Mouse (Mus musculus): ENCODE measurements at regions not wholly inside any gene's neighbourhood (a gene's known extent, or its start where the extent isn't known, plus 50 kb on each side); places are given as distances from the start of the nearest gene placed in this dataset.
"Not testable (repeated sequence)": the region's sequence is repeated elsewhere in the genome, so short reads cannot be mapped to it uniquely, and the experiment has no call there.

DNA sequence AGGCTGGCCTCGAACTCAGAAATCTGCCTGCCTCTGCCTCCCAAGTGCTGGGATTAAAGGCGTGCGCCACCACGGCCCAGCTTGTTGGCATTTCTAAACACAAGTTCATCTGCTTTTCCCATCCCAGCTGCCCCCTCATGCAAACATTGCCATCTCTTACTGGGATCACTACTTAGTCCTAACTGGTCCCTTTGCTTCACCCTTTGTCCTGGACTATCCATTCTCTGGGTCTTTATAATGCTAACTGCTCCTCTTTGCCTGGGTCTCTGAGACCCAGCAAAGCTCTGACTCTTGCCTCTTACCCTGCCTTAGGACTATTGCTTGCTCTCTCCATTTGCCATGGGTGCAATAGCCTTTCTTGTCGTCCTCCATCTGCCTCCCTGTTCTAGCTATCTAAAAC is 103.7 kb downstream of the Dad1 start:
- intact Hi-C loops (cut with DNase I) = loop anchor here (5.0 kb wide), 1 partner anchor 88 kb away; no protein-coding TSS in a partner anchor
- DNase-seq = no peak

DNA sequence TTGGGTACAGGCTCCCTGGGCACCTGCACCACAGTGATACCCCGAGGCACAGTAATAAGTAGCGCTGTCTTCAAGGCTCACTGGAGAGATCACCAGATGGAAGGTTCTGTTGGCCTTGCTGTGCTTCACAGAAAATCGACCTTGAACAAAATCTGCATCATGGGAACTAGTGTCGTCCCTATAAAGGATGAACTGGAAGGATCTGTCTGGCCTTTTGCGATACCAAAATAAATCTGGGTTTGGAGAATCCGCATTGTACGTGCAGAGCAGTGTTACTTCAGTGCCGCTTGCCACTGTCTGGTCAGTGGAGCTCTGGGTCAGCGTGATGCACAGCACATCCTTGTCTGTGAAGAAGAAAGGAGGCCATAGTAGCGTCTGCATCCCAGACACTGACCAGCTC is 105.3 kb downstream of the Dad1 start:
- DNase-seq = no peak
- intact Hi-C loops (cut with DNase I) = no loop called here

DNA sequence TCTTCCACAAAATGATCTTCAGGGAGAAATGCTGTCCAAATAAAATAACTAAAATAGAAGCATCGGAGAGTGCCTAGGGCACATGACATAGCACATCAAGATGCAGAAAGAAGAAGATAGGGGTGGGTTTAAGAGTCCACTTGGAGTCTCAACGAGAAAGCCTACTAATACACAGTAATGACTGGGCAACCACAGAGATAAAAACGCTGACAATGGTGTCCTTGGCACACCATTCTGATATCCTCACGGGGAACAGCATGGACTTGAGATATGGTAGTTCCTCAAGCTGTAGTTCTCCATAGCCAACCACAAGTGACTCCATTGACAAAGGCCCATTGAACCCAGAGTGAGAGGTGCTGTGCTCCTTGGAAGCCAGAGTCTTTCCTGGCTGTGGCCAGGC is 105.8 kb downstream of the Dad1 start:
- intact Hi-C loops (cut with DNase I) = no loop called here
- DNase-seq = no peak

DNA sequence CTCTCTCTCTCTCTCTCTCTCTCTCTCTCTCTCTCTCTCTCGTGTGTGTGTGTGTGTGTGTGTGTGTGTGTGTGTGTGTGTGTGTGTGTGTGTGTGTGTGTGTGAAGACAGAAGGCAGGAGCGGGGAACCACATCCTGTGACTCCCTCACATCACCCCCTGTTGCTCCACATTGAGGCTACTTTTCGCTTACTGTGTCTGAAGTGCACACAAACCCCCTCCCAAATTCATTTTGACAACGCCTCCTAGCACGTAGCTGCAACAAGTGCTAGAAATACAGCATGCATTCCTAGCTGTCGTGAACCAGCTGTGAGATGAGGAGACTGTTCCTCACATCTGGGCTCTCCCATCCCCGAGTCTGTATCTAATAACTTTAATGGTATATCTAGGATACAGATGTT is 106.4 kb downstream of the Dad1 start:
- no peak for DNase-seq
- intact Hi-C loops (cut with DNase I) = no loop called here

DNA sequence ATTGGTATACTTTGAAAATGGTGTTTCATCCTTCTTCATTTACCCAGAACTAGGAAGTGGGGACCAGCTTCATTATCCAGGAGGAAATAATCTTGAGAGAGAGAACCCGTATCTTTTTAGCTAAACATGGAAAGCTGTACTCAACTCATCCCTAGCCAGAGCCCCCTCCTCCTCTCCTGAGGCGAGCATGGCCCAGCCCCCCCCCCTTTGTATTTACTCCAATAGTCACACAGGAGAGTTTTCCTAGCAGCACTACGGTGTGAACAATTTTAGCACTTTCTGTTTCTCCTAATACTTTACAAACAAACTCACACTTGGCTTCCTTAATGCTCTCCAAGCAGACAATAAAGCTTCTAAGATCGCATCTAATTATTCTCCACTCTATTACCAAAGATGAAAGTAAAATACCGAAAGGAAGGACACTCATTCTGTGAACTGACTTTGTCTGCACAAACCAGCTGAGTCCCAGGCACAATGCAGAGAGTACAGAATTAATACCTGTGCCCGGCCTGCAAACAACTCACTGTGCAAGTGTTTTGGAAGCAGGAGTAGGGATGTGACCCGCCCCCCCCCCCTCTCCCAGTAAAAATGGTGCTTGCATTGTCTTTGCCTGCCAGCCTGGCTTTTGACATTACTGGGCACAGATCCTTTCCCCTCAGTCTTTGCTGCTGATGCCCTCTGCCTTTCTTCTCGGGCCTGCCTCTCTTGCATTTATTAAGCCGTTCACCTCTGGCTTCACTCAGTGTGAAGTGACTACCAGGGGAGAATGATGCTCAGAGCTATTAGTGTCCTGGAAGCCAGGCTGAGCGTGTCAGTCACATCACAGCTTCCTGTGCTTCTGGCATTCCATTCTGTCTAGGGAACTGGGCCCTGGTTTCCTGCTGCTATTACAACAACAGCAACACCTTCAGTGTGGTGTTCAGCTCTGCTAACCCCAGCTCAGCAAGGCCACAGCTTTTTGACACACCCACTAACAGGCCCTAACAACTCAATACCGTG is 107.9 kb downstream of the Dad1 start:
- peak; percentile 23 for DNase-seq
- intact Hi-C loops (cut with DNase I) = no loop called here

DNA sequence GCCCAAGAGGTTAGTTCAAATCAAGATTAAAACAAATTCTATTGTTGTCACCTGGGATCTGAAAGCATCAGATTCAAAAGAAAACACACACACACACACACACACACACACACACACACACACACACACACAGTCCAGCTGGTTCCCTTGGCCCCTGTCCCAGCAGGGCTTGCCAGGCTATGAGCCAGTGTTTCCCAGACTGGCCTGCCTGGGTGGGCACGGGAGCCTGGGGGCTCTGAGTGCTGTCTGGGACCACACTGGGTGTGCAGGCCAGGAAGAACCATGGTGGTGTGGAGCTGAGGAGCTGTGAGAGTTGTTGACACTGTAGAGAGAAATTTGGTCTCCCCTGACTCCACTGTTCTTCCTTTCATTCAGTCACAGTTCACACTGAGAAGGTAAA is 110.1 kb downstream of the Dad1 start:
- peak; percentile 87 for DNase-seq
- intact Hi-C loops (cut with DNase I) = no loop called here

DNA sequence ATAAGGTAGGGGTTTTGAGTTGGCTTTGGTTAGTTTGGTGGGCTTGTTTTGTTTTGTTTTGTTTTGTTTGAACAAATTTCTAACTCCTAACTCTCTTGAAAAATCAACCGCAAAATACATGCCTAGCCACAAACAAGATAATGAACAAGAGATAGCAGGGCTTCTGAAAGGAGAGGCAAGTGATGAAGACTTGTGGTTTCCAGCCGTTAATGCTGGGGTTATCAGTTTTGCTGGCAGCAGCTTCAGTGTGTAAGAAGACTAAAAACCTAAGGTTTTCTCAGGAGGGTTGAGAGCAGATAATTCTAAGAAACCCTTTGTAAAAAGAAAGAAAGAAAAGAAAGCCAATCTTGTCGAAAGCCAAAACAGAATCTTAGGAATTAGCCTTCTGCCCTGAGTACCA is 115.6 kb downstream of the Dad1 start:
- intact Hi-C loops (cut with DNase I) = no loop called here

DNA sequence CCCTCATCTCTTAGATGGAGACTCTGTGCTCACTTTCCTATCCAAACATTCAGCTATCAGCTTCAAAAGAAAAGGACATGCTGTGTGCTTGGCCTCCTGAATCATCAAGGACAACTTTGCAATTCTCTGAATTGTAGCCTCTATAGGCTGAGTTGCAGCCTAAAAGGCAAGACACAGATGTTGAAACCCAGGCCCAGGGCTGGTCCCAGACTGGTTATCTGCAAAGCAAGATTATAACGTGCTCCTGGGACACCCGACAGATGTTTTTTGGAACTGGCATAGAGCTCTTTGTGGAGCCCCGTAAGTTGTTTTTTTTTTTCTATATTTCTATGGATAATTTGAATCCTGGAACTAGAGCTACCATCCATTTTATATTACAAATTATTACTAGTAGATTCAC is 117.4 kb downstream of the Dad1 start:
- intact Hi-C loops (cut with DNase I) = no loop called here
- DNase-seq = no peak

More for the DNA sequence above, 115.6 kb downstream of the Dad1 start:
- DNase-seq = no peak

DNA sequence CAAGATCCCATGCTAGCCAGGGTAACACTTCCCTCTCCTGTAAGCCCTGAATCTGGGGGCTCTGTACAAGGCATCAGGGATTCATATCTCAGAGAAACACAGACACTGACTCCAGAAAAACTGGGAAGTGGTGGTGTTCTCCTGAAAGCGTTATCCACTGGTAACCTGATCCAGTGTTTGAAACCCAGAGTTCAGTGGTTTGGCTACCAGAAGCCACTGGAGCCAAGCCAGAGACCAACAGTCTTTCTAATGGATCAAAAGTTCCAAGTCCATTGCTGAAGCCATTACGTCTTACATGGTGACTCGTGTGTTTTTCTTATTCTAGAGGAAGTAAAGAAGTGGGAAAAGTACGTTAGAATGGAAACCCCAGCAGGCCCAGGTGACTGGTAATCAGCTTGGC is 125.6 kb downstream of the Dad1 start:
- DNase-seq = no peak
- intact Hi-C loops (cut with DNase I) = no loop called here

DNA sequence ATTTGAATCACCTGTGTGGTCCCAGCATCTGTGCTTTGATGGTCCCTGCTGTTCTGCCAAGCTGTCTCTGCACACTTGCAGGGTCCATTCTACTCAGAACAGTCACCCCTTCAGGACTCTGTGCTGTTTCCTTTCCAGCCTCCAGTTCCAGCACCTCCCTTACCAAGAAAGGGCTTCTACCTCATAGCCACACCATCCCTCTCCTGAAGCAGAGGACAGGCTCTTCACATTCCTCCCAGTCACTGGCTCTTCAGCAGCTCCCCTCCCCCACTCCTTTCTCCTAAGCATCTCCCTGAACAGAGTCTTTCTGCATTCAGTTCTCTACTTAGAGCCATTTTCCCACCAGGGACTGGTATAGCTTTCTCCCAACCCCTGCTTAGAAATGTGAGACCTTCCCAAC is 128.4 kb downstream of the Dad1 start:
- intact Hi-C loops (cut with DNase I) = no loop called here
- peak; percentile 21 for DNase-seq

DNA sequence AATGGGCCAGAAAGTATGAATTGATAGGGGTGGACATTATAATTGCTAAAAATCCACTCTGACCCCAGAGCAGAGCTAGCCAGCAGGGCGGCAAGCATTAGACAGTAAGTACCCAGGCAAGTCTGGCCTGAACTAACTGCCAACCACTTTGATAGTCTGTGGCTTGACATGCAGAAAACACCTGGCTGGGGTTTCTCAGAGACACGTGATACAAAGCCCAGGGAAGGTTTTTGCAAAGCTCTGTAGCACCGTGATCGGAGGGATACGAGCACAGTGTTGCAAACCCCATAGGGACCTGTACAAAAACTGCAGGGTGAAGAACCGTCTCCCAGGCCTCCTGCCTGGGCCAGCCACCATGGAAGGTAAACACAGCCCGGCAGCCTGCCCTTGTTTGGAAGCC is 131.9 kb downstream of the Dad1 start:
- intact Hi-C loops (cut with DNase I) = no loop called here
- no peak for DNase-seq

DNA sequence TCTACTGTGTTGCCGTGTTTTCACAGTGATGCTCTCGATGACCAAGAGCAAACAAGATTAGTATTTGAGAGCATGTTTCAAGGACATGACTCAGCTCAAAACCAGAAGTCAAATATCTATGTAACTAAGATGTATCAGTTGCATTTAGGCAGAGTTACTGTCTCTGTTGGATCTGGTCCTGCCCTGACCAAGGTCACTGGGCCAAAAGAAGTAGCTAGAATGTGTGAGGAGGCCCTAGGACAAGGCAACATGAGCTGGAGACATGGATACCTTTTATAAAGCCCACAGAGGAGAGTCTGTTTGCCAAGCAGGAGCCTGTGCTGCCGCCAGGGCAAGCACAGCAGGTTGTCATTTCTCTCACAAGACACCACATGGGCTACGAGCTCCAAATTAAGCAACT is 132.6 kb downstream of the Dad1 start:
- no peak for DNase-seq
- intact Hi-C loops (cut with DNase I) = no loop called here

DNA sequence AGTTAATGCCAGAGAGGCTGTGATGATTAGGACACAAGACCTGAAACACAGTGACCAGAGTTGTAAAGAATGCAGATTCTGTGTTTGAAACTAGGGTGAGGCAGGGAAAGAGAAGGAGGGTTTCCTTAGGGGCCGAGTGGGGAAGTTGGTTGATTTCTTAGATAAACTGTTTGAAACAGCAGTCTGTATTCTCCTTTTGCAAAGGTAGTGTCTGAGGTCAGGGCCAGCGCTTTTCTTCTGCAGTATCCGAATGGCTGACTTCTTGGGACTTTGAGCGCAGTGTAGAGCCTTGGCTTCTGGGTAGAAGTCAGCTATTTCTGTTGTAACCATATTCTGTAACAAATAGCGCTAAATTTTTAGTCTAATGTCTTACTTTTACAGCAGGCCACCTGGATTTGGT is 133.7 kb downstream of the Dad1 start:
- intact Hi-C loops (cut with DNase I) = no loop called here
- DNase-seq = no peak

DNA sequence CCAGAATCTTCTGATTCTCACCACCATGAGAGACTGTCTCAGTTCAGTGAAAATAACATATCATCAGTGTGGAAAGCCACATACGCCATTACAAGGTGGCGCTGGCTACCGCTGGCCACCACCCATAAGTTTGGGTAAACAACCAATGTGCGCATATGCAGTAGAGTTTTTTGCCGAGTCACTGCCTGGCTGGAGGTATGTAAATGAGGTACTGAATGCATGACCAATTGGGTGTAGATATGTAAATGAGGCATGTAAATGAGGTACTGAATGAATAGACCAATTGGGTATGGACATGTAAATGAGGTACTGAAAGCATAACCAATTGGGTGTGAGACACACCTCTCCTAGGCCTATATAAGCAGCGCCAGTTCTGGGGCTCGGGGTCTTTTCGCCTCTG is 136.3 kb downstream of the Dad1 start:
- DNase-seq; intact Hi-C loops (cut with DNase I): not testable (repeated sequence)

DNA sequence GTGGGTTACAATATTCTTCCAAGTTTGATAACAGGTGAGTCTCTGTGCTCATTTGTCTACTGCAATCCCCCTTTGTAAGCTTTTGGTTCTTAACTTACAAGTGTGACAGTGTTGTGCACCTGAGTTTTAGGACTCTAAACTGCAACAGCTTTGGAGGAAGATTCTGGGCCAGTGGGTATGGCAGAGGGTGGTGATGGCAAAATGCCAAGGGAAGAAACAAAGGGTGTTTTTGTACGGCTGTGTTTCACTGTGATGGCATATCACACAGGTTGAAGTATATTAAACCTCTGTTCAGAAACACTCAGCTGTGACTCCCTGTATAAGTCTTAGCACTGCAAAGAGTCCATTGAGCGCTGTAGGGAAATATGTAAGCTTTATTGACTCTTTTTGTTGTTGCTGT is 140.7 kb downstream of the Dad1 start:
- no peak for DNase-seq
- intact Hi-C loops (cut with DNase I) = no loop called here

DNA sequence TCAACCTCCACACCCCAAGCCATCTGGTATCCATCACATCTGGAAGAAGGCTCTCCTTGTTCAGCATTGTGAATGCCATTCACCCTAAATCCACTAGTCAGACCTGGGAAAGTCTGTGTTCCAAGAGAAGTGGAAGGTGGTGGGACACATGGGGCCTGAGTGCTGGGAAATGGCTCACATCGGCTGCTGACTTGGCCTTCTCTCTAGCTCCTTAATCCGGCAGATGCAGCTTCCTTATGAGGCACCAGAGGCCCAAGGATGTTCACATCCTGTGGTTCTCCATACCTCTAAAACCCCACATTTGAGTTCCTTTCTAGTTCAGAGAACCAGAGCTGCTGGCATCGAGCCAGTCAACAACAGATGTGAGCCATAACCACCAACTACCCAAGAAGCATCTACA is 142.9 kb downstream of the Dad1 start:
- intact Hi-C loops (cut with DNase I) = no loop called here
- peak; percentile 39 for DNase-seq

DNA sequence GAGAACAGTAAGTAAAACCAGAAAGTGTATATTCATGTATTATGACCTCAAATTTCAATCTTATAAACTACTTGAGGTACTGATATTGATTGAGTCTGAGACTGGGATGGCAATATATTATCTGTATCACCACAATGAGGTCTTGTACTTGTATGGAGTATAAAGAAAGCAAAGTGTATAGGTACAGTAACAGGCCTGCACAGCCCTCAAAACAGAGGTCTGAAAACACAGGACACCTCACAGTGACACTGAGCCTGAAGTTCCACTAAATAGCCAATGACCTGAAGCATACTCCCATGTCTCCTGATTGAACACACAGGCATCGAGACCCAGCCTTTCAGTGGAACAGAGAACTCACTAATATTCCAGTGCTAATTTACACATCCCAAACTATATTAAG is 144.8 kb downstream of the Dad1 start:
- no peak for DNase-seq
- intact Hi-C loops (cut with DNase I) = no loop called here

DNA sequence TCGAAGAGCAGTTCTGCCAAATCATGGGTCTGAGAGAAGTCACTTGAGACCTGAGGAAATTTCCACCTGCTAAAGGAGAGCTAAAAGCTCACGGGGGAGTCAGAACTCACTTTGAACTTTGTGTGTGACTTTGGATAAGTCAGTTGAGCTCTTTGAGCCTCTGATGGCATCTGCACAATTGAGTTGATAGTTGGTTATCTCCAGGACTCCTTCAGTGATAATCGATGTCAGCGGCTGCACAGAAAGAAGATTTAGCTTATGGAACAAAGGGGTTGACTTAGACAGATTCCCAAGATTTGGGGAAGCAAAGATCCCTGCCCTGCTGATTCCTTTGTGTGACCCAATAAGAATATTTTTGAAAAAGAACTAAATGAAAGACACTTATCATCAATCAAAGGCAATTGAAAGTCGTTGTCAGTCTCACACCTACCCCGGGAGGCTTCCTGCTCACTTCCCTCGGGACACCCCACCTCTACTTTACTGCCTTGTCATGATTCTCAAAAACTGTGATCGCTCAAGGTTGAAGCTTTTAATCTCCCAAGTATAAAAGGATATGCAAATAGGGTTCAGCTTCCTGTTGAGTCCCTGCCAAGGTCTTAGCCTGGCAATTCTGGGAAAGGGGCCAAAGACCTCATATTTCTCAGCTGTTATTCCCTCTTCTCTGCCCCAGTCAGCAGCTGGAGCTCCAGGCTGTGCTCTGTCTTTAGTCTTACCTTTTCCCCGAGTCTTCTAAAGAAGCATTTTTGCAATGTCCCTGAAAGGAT is 145.4 kb downstream of the Dad1 start:
- DNase-seq = peak; percentile 64
- intact Hi-C loops (cut with DNase I) = no loop called here

DNA sequence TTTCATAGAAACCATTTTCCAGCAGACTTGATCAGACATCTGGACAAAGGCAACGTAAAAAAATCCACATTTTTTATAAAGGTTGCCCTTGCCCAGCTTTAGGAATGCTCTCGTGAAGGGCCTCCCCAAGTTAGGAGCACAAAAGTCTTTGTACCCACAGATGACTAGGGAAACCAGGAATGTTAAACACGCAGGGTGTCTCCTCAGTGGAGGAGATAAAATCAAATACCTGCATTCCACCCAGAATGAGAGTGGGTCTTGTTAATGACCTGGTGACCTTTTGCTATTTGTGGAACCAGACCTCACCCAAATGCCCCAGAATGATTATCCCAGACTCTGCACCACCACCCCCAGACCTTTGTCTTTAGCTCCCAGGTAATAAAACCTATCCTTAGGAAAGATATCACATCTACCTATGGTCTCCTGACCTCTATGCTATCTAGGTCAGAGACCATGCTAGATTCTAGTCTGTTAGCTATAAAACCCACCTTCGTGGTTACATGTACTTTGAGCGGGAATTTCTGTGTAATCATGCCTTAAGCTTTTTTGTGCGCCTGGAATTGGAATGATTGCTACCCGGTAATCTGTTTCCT is 146.6 kb downstream of the Dad1 start:
- no peak for DNase-seq
- intact Hi-C loops (cut with DNase I) = no loop called here

DNA sequence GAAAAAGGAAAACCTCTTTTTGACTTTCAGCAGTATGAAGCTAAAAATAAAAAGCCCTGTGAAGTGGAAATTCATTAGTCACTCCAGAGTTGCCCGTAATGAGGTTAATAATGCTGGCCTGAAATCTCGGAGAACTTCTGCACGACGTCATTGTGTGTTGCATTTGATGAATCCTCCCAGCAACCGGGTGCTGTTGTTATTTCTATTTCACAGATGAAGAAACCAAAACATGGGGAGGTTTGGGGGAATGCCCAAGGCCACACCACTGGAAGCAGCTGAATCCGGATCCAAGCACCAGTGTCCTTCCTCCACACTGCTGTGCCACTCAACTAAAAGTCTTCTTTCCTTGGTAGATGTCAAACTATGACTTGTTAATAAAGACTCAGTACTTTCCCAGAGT is 149.7 kb downstream of the Dad1 start:
- intact Hi-C loops (cut with DNase I) = no loop called here
- DNase-seq = no peak

DNA sequence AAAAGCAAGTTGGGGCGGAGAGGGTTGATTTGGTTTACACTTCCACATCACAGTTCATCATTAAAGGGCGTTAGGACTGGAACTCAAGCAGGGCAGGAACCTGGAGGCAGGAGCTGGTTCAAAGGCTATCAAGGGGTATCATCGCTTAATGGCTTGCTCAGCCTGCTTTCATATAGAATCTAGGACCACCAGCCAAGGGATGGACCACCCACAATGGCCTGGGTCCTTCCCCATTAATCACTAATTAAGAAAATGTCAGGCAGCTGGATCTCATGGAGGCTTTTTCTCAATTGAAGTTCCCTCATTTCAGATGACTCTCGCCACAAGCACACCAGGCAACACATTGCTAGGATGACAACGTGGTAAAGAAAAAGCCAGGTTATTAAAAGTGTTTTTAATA is 150.4 kb downstream of the Dad1 start:
- intact Hi-C loops (cut with DNase I) = no loop called here
- no peak for DNase-seq

DNA sequence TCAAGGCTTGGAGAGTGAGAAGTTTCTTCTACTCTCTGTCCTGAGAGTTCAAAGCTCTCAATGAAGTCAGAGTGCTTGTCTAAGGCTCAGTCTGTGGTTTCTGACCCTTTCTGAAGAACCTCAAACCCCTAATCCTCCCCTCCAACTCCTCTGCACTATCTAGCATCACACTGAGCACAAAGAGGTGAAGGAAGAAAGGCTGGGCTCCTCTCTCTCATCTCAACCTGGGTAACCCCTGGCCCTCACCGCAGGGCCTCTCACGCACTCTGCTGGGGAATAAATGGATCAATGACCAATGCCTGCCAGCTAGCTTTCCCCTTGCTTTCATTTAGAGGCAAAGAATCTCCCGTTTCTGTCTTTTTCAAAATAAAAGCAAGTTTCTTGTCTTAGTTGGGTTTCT is 150.8 kb downstream of the Dad1 start:
- no peak for DNase-seq
- intact Hi-C loops (cut with DNase I) = no loop called here
